Mouse (Mus musculus) MEL (cell line): ENCODE data around the gene Rsg1.

Experiments used
- CHD1 ChIP-seq: IDR thresholded peaks from 2 replicates; pipeline ENCODE4 v1.6.1; 2012; ENCODE audit warnings: low read depth, mild to moderate bottlenecking, inconsistent platforms, low read length, improper control_type of control experiment
- CTCF ChIP-seq, 3 experiments: IDR thresholded peaks in 2 of 3; conservative IDR thresholded peaks in 1 of 3; 2 replicates each; pipeline ENCODE4 v1.5.1; 2011 to 2012; ENCODE audit warnings: low read length in 3 of 3, low read depth in 2 of 3, mild to moderate bottlenecking in 2 of 3, improper control_type of control experiment in 1 of 3, inconsistent platforms in 1 of 3, mixed read lengths in 1 of 3, moderate library complexity in 1 of 3; ENCODE audit not compliant: control insufficient read depth in 1 of 3, insufficient read depth in 1 of 3, poor library complexity in 1 of 3, severe bottlenecking in 1 of 3
- GABPA ChIP-seq: IDR thresholded peaks from 2 replicates; pipeline ENCODE4 v1.6.1; 2012; ENCODE audit warnings: low read depth, mild to moderate bottlenecking, inconsistent platforms, low read length, improper control_type of control experiment, moderate library complexity
- GATA1 ChIP-seq: IDR thresholded peaks from 2 replicates; pipeline ENCODE4 v1.6.1; 2011; ENCODE audit warnings: low read depth, low read length, improper control_type of control experiment
- KAT2A ChIP-seq: conservative IDR thresholded peaks from 2 replicates; pipeline ENCODE4 v1.6.1; 2012; ENCODE audit warnings: low read depth, low read length, improper control_type of control experiment, inconsistent platforms
- MYB ChIP-seq: IDR thresholded peaks from 2 replicates; pipeline ENCODE4 v1.6.1; 2011; ENCODE audit warnings: mild to moderate bottlenecking, low read depth, low read length, improper control_type of control experiment
- NELFE ChIP-seq: IDR thresholded peaks from 2 replicates; pipeline ENCODE4 v1.6.1; 2011; ENCODE audit warnings: low read depth, low read length, improper control_type of control experiment
- POLR2A ChIP-seq, 2 experiments: IDR thresholded peaks; 2 replicates each; pipeline ENCODE4 v1.6.1; 2011 to 2012; ENCODE audit warnings: low read length in 2 of 2, mild to moderate bottlenecking in 2 of 2, control low read depth in 1 of 2, improper control_type of control experiment in 1 of 2, low read depth in 1 of 2, moderate library complexity in 1 of 2; ENCODE audit not compliant: control insufficient read depth in 1 of 2, insufficient read depth in 1 of 2, poor library complexity in 1 of 2
- SMC3 ChIP-seq: IDR thresholded peaks from 2 replicates; pipeline ENCODE4 v1.6.1; 2011; ENCODE audit warnings: low read depth, low read length, improper control_type of control experiment
- TCF12 ChIP-seq: IDR thresholded peaks from 2 replicates; pipeline ENCODE4 v1.6.1; 2014; ENCODE audit warnings: low read depth, mild to moderate bottlenecking, inconsistent platforms, low read length, improper control_type of control experiment, moderate library complexity
- USF1 ChIP-seq: IDR thresholded peaks from 2 replicates; pipeline ENCODE4 v1.6.1; 2014; ENCODE audit warnings: low read depth, mild to moderate bottlenecking, inconsistent platforms, low read length, improper control_type of control experiment, moderate library complexity
- ZC3H11A ChIP-seq: IDR thresholded peaks from 2 replicates; pipeline ENCODE4 v1.6.1; 2012; ENCODE audit warnings: low read depth, mild to moderate bottlenecking, inconsistent platforms, low read length, improper control_type of control experiment
- ZMIZ1 ChIP-seq: IDR thresholded peaks from 2 replicates; pipeline ENCODE4 v1.6.1; 2012; ENCODE audit warnings: low read depth, mild to moderate bottlenecking, inconsistent platforms, low read length, improper control_type of control experiment, moderate library complexity
- ZNF384 ChIP-seq: IDR thresholded peaks from 2 replicates; pipeline ENCODE4 v1.6.1; 2012; ENCODE audit warnings: low read depth, mild to moderate bottlenecking, inconsistent platforms, low read length, improper control_type of control experiment

GRCm38 (mm10) chr4:141262906-141263637 is 49.3 kb downstream of the Rsg1 start:
- TF ChIP-seq CTCF (IDR thresholded peaks at IDR 0.05 in 2 of 3, conservative IDR thresholded peaks at IDR 0.05 in 1 of 3; ENCODE audit: control insufficient read depth in 1 of 3, insufficient read depth in 1 of 3, low read depth in 2 of 3, low read length in 3 of 3, poor library complexity in 1 of 3, severe bottlenecking in 1 of 3), result no peak
- no peak for TF ChIP-seq TCF12
- no peak for TF ChIP-seq GATA1
- TF ChIP-seq NELFE, result no peak
- no peak for TF ChIP-seq SMC3
- TF ChIP-seq CHD1, result no peak
- TF ChIP-seq POLR2A (IDR thresholded peaks at IDR 0.05; ENCODE audit: control insufficient read depth in 1 of 2, insufficient read depth in 1 of 2, low read depth in 1 of 2, low read length in 2 of 2, poor library complexity in 1 of 2), result no peak
- no peak for TF ChIP-seq ZC3H11A
- no peak for TF ChIP-seq GABPA
- no peak for TF ChIP-seq KAT2A
- TF ChIP-seq USF1, result no peak
- no peak for TF ChIP-seq ZMIZ1
- no peak for TF ChIP-seq MYB
- TF ChIP-seq ZNF384, result no peak
